Mouse (Mus musculus) layer of hippocampus, adult 8-10 months (tissue): ENCODE measurements around the gene Gna13. TPM values are rescaled to one million over a fixed set of nuclear protein-coding genes. Genes with fewer than 3 reads are reported as not detected.
A peak's percentile ranks its signal among the peaks of the same experiment; 100 is the strongest.

Source experiments
- DNase-seq, 2 experiments: peaks; one replicate each; pipeline ENCODE4 v3.0.0; 2022; ENCODE audit warnings: low spot score in 2 of 2
- total RNA-seq, 4 experiments: library from RNA; stranded (reverse); gene quantifications; 2 replicates each; pipeline ENCODE4 v1.2.4; 2022

The Gna13 gene
- total RNA-seq, 4 experiments from 2014 or later = 56.4 to 69.6 (median 63.0) TPM

- no peak for DNase-seq
These were observed 6.5 kb downstream of the Gna13 start for GRCm38 (mm10) chr11:109369026-109369637.

GRCm38 (mm10) chr11:109375412-109375811 is 12.8 kb downstream of the Gna13 start:
- no peak for DNase-seq

GRCm38 (mm10) chr11:109376484-109377143 is 14.0 kb downstream of the Gna13 start:
- DNase-seq = peak in 1 of 2 experiments; percentile 27

- no peak for DNase-seq
These were observed 14.8 kb downstream of the Gna13 start for GRCm38 (mm10) chr11:109377477-109377876.

GRCm38 (mm10) chr11:109378051-109378450 is 15.4 kb downstream of the Gna13 start:
- DNase-seq = no peak

- no peak for DNase-seq
These were observed 18.0 kb downstream of the Gna13 start for GRCm38 (mm10) chr11:109380662-109381061.

- DNase-seq = no peak
These were observed 22.7 kb downstream of the Gna13 start for GRCm38 (mm10) chr11:109385296-109385695.

- no peak for DNase-seq
These were observed 26.4 kb downstream of the Gna13 start for GRCm38 (mm10) chr11:109389046-109389445.

GRCm38 (mm10) chr11:109391200-109391599 is 28.6 kb downstream of the Gna13 start:
- DNase-seq = no peak

- no peak for DNase-seq
These were observed 29.1 kb downstream of the Gna13 start for GRCm38 (mm10) chr11:109391760-109392159.

- DNase-seq = no peak
These were observed 30.0 kb downstream of the Gna13 start for GRCm38 (mm10) chr11:109392601-109393000.

GRCm38 (mm10) chr11:109394758-109395157 is 32.1 kb downstream of the Gna13 start:
- DNase-seq = no peak

GRCm38 (mm10) chr11:109395291-109395690 is 32.7 kb downstream of the Gna13 start:
- DNase-seq = no peak

- no peak for DNase-seq
These were observed 43.8 kb downstream of the Gna13 start for GRCm38 (mm10) chr11:109406431-109406830.

- DNase-seq = no peak
These were observed 47.8 kb downstream of the Gna13 start for GRCm38 (mm10) chr11:109410197-109410980.

GRCm38 (mm10) chr11:109413617-109414016 is 51.0 kb downstream of the Gna13 start, which contains the start of gene 9930022D16Rik:
Gene 9930022D16Rik, plus strand, starts transcription at chr11:109413917.
- DNase-seq = no peak

GRCm38 (mm10) chr11:109414802-109415201 is 52.2 kb downstream of the Gna13 start:
- no peak for DNase-seq

- DNase-seq = no peak
These were observed 54.2 kb downstream of the Gna13 start for GRCm38 (mm10) chr11:109416709-109417420.

- no peak for DNase-seq
These were observed 54.9 kb downstream of the Gna13 start for GRCm38 (mm10) chr11:109417472-109418040.

GRCm38 (mm10) chr11:109419461-109419860 is 56.8 kb downstream of the Gna13 start:
- DNase-seq = no peak

GRCm38 (mm10) chr11:109419961-109420566 is 57.4 kb downstream of the Gna13 start:
- no peak for DNase-seq
